Mouse (Mus musculus): ENCODE results near the gene Sars.

Sars gene

DNA sequence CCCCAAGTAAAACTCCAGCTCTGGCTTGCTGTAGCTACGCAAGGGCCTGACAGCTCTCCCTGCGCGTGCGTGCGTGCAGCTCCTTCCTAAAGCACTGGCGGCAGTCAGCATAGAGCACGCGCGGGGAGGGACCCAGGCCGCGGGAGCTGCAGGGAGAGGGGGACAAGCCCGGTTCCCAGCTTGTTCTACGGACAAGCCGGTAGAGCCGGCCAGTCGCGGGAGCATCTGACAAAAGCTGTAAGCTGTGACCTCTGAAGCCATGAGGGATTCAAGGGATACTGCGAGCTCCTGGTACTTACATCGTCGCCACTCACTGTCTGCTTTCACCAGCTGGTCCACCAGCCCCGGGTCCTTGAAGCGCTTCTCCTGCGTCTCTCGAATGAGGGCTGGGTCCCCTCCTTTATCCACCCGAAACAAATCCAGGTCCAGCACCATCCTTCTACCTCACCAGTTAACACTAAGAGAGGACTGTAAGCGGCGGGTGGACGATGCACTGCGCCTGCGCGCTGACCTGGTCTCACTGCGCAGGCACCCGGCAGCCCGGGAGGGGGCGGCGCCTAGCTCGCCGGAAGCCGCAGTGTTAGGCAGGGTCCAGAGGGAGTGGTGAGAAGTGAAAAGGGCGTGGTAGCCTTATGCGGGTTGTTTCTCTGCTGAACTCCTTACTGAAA lies at the start of gene Sars:
Sars (minus strand) TSS at position 512 of the 668 bp plus-strand sequence.
- peak; percentile 91 to 94 for DNase-seq

GRCm38 (mm10) chr3:108489968-108490367 lies 45.0 kb upstream of the Sars start:
- DNase-seq: no peak

GRCm38 (mm10) chr3:108484749-108485148 lies 39.7 kb upstream of the Sars start:
- DNase-seq: no peak

- no peak for DNase-seq
Measured at GRCm38 (mm10) chr3:108478800-108479199, 33.8 kb upstream of the Sars start.

DNA sequence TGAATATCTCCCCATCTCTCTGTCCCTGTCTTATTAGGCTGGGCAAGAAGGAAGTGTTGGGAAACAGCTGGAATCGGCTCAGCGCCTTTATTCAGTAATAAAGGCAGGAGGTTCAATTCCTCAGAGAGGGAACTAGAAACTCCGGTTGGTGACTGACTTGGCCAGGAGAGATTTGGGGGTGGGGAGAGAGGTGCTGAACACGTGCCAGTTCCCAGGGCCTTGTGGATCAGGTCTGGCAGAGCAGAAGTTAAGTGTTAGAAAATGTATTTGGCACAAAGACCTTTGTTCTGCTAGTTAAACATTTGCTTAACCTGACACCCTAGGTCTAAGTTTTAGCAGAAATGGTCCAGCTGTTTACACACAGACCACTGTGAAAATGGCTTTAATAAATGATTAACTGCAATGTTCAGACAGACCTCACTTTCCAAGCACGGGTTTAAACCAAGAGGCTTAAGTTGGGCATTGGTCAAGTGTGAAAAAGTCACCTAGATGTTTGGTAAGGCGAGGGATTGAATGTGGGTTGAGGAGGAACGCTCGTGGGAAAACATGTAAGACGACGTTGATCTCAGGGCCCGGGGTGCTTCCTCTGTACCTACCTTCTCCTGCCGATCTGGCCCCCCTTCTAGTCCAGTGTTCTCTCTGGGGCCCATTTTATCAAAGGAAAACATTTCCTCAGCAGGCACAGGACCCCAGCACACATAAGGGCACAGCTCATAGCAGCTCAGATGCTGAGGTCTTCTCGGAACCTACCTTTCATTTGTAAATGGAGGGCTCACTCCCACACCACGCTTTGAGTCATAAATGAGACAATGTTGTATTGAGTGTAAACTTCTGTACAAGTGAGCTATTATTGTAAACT lies 32.0 kb upstream of the Sars start:
- DNase-seq: peak; percentile 86 to 91

DNA sequence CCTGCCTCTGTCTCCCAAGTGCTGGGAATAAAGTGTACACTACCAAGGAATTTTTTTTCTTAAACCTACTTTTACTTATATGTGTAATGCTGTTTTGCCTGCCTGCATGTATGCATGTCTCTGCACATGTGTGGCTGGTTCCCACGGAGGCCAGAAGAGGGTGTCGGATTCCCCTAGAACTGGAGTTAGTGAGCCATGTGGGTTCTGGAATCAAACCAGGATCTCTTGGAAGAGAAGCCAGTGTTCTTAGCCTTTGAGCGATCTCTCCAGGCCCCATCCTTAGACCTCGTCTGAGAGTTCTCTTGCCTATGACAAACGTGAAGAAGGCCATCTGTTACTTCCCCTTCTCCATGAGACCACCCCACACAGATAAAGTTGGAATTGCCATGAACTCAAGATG lies 30.5 kb upstream of the Sars start:
- DNase-seq: no peak

- DNase-seq: peak in 1 of 2 experiments; percentile 28
Measured at GRCm38 (mm10) chr3:108474969-108475368, 30.0 kb upstream of the Sars start.

DNA sequence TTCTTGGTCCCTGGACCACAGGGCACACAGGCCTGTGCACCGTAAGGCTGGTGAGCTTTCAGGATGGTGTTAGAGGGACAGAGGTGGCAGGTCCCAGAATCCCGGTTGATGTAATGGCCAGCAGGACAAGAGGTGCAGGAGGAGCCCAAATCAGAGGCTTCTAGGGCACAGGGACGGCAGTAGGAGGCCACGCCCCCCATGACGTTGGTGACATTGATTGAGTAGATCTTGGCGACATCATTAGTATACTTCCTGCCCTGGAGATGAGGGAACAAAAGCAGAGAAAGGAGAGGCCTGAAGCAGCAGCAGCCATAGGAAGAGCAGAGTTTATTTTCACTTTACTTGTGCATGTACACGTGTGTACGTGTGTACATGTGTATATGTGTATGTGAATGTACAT lies 22.8 kb upstream of the Sars start:
- peak; percentile 11 to 24 for DNase-seq

- DNase-seq: peak; percentile 46 to 69
Measured at GRCm38 (mm10) chr3:108466425-108466824, 21.4 kb upstream of the Sars start.

- peak; percentile 58 to 64 for DNase-seq
Measured at GRCm38 (mm10) chr3:108458866-108459265, 13.9 kb upstream of the Sars start.

- DNase-seq: no peak
Measured at GRCm38 (mm10) chr3:108458380-108458779, 13.4 kb upstream of the Sars start.

DNA sequence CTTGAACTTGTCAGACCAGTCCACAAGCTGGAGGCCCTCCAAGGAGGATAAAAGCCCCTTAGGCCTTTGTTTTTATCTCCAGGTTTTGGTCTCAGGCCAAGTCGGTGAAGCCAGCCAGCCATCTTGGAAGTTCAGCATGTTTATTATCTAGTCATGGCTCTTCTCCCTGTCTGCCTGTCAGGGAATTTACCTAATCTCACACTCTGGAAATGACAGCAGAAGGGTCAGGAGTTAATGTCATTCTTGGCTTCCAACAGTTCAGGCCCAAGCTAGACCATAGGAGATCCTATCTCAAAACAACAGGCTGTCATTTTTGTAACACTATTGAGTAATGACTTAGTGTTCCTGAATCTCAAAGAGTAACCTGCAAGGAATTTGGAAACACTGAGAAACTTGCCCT lies 9.2 kb upstream of the Sars start:
- DNase-seq: no peak

DNA sequence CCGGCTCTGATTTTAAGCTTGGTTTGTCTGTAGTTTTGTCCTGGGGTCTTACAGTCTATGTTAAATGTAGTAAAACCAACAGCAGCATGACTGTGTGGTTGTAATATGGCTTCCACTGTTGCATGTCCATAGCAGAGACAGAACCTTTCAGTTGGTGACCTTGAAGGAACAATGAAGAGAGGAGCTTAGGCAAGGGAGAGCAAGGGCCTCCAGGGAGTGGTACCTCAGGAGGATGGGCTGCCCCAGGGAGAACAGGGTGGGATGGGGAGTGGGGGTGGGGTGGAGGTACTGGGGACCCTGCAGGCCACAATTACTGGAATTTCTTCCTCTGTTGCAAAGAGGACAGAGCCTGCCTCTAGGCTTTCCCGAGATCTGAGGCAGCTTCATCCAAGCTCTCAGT lies 7.0 kb upstream of the Sars start:
- no peak for DNase-seq

DNA sequence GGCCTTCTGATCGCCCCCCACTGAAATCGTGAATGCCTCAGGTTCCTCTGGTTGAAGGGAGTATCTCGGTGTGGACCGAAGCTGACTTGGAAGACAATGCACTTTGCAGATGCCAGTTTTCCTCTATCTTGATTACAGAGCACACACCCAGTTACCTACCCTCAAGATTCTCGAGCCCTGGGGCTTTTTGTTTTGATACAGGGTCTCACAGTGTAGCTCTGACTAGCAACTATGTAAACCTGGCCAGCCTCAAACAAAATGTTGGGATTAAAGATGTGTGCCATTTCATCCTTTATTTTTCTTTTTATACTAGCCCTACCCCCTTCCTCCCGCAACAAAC lies 327 bp upstream of the Sars start:
- no peak for DNase-seq

DNA sequence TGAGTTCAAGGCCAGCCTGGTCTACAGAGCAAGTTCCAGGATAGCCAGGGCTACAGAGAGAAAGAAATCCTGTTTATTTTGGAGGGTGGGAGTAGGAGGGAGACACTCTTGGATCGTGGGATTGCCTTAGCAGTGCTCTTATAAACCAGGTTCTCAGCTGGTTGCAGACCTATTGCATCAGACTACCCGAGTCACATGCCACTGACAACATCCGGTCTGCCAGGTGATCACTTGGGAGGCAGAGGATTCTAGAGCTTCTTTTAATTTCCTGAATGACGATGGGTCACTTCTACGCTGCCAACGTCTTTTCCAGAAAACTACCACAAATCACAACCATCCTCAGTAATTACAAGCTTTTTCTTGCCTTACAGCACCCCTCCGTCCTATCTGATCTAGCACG lies 980 bp downstream of the Sars start:
- DNase-seq: peak; percentile 73 to 80

- DNase-seq: no peak
Measured at GRCm38 (mm10) chr3:108436380-108436714, 8.7 kb downstream of the Sars start.

DNA sequence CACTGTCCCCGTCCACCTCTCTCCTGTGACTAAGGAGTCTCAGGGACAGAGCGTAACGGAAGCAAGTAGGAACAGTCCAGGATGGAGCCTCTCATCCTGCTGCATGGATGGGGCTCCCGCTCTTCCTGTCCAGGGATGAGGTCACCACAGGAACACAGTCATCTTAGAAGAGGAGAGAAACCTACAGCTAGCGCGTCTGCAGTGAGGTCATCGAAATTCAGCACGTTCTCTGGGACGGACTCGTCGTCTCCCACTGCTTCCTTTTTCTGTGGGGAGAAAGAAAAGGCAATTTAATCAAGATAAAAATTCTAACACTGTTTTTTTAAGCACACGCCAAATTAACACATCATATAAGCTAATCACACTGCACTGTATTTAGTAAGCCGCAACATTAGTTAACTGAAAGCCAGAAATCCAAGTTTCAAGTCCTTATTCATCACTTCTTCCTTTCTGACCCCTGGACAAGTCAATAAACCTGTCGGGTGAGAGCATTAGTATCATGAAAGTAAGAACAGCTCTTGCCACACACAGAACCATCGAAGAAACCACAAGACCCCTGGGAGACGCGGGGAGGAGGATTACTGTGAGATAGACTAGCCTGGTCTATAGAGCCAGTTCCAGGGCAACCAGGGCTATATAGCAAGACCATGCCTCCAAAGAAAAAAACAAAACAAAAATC lies 9.2 kb downstream of the Sars start:
- DNase-seq: peak in 1 of 2 experiments; percentile 42

DNA sequence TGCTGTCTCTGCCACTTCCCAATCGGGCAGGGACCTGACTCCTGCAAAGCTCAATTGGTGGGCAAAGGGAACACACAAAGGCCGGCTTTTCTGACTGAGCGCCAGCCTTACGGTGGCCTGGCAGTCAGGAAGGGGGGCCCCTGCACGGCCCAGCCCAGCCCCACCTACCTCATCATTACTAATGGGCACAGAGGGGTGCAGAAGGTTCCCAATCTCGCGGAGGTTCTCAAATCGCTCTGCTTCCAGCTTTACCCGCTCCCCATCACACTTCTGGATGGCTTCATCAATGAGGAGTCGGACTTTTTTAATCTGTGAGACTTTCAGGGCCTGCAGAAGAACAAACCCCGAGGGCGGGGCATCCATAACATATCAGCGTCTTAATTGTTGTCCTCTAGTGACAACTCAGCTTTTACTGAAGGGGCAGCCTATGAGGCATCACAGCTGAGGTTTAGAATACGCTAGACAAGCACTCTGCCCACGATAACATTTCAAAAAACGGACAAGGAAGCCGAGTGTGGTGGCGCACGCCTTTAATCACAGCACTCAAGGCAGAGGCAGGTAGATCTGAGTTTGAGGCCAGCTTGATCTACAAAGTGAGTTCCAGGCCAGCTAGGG lies 11.0 kb downstream of the Sars start:
- DNase-seq: no peak

- no peak for DNase-seq
Measured at GRCm38 (mm10) chr3:108433188-108433880, 11.7 kb downstream of the Sars start.

DNA sequence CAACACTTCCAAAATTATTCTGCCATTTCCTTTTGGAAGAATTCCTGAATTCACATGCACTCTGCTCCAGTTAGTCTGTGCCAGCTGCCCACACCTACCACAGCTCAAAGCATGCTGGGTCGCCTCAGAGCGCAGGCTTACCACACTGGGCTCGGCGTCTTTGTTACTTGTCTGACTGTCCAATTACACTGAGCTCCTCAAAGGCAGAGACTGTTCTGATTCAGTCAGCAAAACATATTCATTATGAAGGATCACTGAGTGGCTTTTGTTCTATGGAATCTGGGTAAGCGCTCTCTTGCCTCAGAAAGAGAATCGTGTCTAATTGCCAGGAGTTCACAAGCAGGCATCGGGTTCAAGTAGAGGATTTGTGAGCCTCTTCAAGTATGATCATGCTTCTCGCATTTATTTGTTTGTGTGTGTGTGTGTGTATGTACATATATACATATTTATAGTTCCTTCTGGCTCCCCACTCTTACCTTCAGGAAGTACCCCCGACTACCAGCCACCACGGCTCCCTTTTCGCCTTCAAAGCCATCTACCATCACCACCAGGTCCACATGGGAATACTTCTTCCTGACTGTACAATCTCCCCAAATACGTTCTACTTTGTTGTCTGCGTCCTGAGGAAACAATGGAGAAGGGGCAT lies 12.3 kb downstream of the Sars start:
- no peak for DNase-seq

- no peak for DNase-seq
Measured at GRCm38 (mm10) chr3:108425624-108426018, 19.4 kb downstream of the Sars start.

GRCm38 (mm10) chr3:108424944-108425623 lies 19.9 kb downstream of the Sars start:
- DNase-seq: no peak

Measured in lung, adult 18-20 months (tissue).